Mouse (Mus musculus) testis, adult 2 months (tissue): ENCODE measurements around the gene Txlng. TPM values are rescaled to one million over a fixed set of nuclear protein-coding genes. Genes with fewer than 3 reads are reported as not detected.
"Not testable (repeated sequence)": the region's sequence is repeated elsewhere in the genome, so short reads cannot be mapped to it uniquely, and the experiment has no call there.

ENCODE experiments used
- H3K27ac ChIP-seq: fragments of 200-500 bp; 2 replicates; pipeline ENCODE4 v1.5.1; 2012; ENCODE audit warnings: low read depth, low read length; ENCODE audit not compliant: control insufficient read depth, insufficient read depth
- H3K27me3 ChIP-seq: fragments of 200-500 bp; 2 replicates; pipeline ENCODE4 v1.6.1; 2012; ENCODE audit warnings: mild to moderate bottlenecking, low read length, moderate library complexity; ENCODE audit not compliant: control insufficient read depth, insufficient read depth
- H3K36me3 ChIP-seq: fragments of 200-500 bp; 2 replicates; pipeline ENCODE4 v1.6.1; 2012; ENCODE audit warnings: mild to moderate bottlenecking, low read length; ENCODE audit not compliant: control insufficient read depth, insufficient read depth
- H3K4me1 ChIP-seq: fragments of 200-500 bp; 2 replicates; pipeline ENCODE4 v1.6.1; 2012; ENCODE audit warnings: low read length; ENCODE audit not compliant: control insufficient read depth, insufficient read depth
- H3K4me3 ChIP-seq: fragments of 200-500 bp; 2 replicates; pipeline ENCODE4 v1.5.1; 2012; ENCODE audit warnings: low read depth, mild to moderate bottlenecking, low read length, moderate library complexity, mixed read lengths; ENCODE audit not compliant: control insufficient read depth
- CTCF ChIP-seq: fragments of 200-500 bp; IDR thresholded peaks from 2 replicates; pipeline ENCODE4 v1.5.1; 2012; ENCODE audit warnings: low read depth, mild to moderate bottlenecking, inconsistent platforms, low read length, moderate library complexity; ENCODE audit not compliant: control insufficient read depth, insufficient read depth, insufficient replicate concordance
- POLR2A ChIP-seq: fragments of 200-500 bp; IDR thresholded peaks from 2 replicates; pipeline ENCODE4 v1.6.1; 2012; ENCODE audit warnings: low read depth, mild to moderate bottlenecking, inconsistent platforms, low read length, moderate library complexity; ENCODE audit not compliant: control insufficient read depth
- polyA plus RNA-seq: library from polyadenylated mRNA; depleted of rRNA; stranded (reverse); fragments of >200 nt; gene quantifications from 2 replicates; pipeline ENCODE4 v1.2.3, GENCODE M21; 2012

Txlng gene
- polyA plus RNA-seq, 1 experiment = 1.7 TPM

DNA sequence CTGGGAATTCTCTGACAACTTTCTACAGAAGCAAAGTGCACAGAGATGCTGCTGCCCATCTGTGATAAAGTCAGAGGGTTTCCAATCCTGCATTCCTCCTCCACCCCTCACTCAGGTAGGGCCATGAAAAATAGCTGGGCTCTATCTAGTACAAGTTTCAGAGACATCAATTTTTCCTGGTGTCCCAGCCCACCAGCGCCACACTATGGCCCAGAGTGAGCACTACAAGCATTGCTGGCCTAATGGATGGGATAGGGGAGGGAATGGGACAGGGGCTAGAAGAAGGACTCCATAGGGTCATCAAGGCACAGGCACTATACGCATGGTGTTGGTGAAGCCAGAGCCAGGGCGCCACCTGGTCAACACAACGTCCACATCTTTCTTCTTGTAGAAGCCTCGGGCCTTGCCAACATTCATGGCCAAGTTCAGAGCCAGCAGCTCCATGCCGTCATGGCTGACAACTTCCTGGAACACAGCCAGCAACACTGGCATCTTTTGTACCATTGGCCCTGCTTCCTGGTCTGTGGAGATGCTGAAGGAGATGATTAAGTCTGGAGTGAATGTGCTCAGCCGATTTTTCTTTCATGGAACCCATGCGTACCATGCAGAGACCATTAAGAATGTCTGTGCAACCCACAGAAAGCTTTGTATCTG is 15.3 kb upstream of the Txlng start:
- Histone ChIP-seq H3K4me1 (no peaks in the 10 kb centered on the region), H3K27me3 (no peaks in the 10 kb centered on the region), H3K27ac (no peak overlapping the region), H3K36me3 (no peaks in the 10 kb centered on the region), H3K4me3 (no peak overlapping the region)
- TF ChIP-seq POLR2A (no peak), CTCF (no peak; the same call in 1 of the 2 replicates)

DNA sequence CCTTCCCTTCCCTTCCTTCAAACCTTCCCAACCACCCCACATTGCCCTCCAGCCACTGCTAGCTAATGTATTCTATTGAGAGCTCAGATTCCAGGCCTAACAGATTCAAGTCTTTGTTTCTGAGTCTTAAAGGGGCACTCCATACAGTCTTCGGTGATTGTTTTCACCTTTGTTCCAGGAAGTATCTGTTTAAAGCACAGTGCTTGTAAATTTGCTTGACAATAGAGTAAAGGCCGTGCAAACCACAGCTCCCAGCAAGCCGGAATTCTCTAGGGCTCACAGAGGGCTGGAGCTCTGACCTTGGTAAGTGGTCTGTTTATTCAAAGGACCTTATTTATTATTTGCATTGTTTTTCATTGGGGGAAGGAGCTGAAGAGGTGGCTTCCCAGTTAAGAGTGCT is 2.8 kb upstream of the Txlng start:
- Histone ChIP-seq H3K27ac (no peak overlapping the region), H3K4me3 (no peak overlapping the region), H3K4me1 (no peaks in the 10 kb centered on the region), H3K27me3 (no peaks in the 10 kb centered on the region), H3K36me3 (no peaks in the 10 kb centered on the region)
- TF ChIP-seq POLR2A (no peak), CTCF (no peak)

DNA sequence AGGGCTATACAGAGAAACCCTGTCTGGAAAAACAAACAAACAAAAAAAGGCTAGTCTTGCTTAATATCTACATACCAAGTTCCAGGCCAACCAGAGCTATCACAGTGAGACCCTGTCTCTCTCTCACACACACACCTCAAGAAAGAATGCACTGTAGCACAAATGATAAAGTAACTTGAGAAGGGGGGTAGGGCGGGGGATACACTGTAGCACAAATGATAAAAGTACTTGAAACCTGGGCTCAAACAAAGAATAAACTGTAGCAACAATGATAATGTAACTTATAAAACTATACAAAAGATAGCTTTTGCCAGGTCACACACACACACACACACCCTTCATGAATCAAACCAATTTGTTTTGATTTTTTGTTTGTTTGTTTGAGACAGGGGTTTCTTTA is 2.3 kb upstream of the Txlng start:
- no peak overlapping the region for H3K27ac ChIP-seq
- no peaks in the 10 kb centered on the region for H3K27me3 ChIP-seq
- no peak for TF ChIP-seq POLR2A
- no peak for TF ChIP-seq CTCF
- H3K4me3 ChIP-seq = no peak overlapping the region
- no peaks in the 10 kb centered on the region for H3K36me3 ChIP-seq
- H3K4me1 ChIP-seq = no peaks in the 10 kb centered on the region

DNA sequence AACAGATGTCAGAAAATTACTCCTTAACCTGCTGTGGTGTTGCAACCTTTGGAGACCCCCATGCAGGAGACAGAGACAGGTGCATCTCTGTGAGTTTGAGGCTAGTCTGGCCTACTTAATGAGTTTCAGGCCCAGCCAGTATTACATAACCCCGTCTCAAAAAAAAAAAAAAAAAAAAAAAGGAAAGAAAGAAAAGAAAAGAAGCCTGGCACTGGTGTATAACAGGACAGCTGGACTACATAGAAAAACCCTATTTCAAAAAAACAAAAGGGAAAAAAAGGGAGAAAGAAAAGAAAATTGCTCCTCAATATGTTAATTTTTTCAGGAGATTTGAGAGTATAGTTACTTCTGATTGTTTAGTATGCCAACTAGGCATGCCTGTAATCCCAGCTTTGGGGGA is 1.8 kb upstream of the Txlng start:
- no peak overlapping the region for H3K27ac ChIP-seq
- no peaks in the 10 kb centered on the region for H3K36me3 ChIP-seq
- H3K27me3 ChIP-seq = no peaks in the 10 kb centered on the region
- H3K4me3 ChIP-seq = no peak overlapping the region
- no peaks in the 10 kb centered on the region for H3K4me1 ChIP-seq
- TF ChIP-seq CTCF (no peak), POLR2A (no peak)

DNA sequence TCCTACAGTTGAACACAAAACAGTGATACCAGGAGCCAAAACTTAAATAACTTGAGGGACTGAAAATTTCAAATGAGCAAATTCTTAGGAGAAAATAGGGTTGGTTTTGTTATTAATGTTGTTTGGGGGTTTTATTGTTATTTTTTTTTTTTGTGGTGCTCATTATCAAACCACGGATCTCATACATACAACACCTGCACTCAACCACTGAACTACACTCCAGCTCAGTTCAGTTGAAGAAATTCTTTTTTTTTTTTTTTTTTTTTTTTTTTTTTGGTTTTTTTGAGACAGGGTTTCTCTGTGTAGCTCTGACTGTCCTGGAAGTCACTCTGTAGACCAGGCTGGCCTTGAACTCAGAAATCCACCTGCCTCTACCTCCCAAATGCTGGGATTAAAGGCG is 1.1 kb upstream of the Txlng start:
- H3K4me1 ChIP-seq, H3K27ac ChIP-seq, H3K4me3 ChIP-seq, H3K36me3 ChIP-seq, H3K27me3 ChIP-seq: not testable (repeated sequence)

DNA sequence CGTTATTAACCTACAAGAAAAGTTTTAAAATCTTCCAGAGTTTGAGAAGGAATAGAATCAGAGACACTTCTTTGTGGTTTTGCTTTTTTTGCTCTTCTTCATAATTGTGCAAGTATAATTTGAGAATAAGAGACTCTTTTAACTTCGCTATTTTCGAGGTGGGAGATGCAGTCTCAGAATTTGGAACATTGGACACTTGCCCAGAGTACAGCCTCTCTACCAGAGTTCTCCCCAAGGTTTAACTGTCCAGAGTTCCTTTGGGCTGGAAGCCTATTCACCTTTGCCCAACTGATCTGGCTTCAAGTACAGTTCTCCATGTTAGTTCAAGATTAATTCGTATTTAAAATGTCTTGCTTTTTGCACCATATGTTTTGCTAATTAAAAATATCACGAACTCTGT is 487 bp upstream of the Txlng start:
- Histone ChIP-seq H3K27ac (peak overlapping the region; percentile 96), H3K4me1 (no peaks in the 10 kb centered on the region), H3K36me3 (no peaks in the 10 kb centered on the region), H3K4me3 (peak overlapping the region; percentile 94), H3K27me3 (no peaks in the 10 kb centered on the region)
- no peak for TF ChIP-seq CTCF
- no peak for TF ChIP-seq POLR2A

DNA sequence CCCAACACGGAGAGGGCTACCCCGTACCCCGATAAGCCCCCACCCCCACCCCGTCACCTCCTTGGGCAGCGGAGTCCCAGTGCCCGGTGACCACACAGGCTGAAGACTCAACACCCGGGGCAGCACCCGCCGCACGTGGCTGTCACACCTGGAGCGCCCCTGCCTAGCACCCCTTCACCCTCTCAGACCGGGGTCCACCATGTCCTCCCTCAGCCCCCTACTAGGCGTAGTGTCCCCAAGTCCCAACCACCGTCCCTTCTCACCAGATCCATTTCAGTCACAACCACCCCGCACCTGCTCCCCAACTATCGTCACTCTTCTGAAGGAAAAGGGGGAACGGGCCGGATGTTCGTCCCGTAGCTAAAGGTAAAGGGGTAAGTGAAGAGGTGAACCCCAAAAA is 471 bp downstream of the Txlng start:
- Histone ChIP-seq H3K27ac (peak overlapping the region; percentile 96), H3K36me3 (no peaks in the 10 kb centered on the region), H3K4me1 (no peaks in the 10 kb centered on the region), H3K4me3 (peak overlapping the region; percentile 94), H3K27me3 (no peaks in the 10 kb centered on the region)
- no peak for TF ChIP-seq CTCF
- TF ChIP-seq POLR2A = no peak

DNA sequence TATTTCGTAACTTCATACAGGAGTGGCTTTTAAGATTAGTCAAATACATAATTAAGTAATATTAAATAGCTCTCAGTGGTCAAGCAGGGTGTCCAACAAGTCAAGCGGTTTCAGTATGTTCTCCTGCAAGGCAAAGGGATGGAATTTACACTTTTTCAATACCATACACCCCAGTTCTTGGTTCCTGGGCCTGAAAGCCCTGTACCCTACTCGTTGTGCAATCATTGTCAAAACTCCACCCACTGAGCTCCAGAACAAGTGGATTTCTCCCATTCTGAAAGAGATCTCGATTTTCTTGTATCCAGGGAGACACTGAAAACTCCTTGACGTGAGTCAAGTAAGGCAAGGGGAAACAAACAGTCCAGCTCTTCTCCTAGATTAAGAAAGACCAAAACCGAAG is 1.2 kb downstream of the Txlng start:
- Histone ChIP-seq H3K4me3 (peak overlapping the region; percentile 94; the same call in 1 of the 2 replicates), H3K27ac (peak overlapping the region; percentile 49; the same call in 1 of the 2 replicates), H3K4me1 (no peaks in the 10 kb centered on the region), H3K27me3 (no peaks in the 10 kb centered on the region), H3K36me3 (no peaks in the 10 kb centered on the region)
- no peak for TF ChIP-seq CTCF
- TF ChIP-seq POLR2A = no peak
